Mouse (Mus musculus): ENCODE measurements around the gene Eps8l3. TPM values are rescaled to one million over a fixed set of nuclear protein-coding genes. Genes with fewer than 3 reads are reported as not detected.

Eps8l3 gene
- polyA plus RNA-seq, 1 experiment from 2014 or later = not detected

- Histone ChIP-seq H3K4me2 (replicated peaks) (no peak overlapping the region), H3K27me3 (ENCODE audit: control insufficient read depth, insufficient read depth, low read length) (no peaks in the 10 kb centered on the region), H3K36me3 (replicated peaks; ENCODE audit: control insufficient read depth, insufficient read depth) (no peaks in the 10 kb centered on the region), H3K9me3 (ENCODE audit: control insufficient read depth, low read length) (no peaks in the 10 kb centered on the region), H3K4me1 (replicated peaks; ENCODE audit: control insufficient read depth, insufficient read depth, low read length) (0 out of 2 replicates have a peak, but pooled peaks cover under 1% of the 10 kb centered on the region), H3K9ac (no peak overlapping the region), H3K4me3 (replicated peaks; ENCODE audit: low read length) (no peak overlapping the region), H3K27ac (no peak overlapping the region)
- ATAC-seq (ENCODE audit: low FRiP score) = no peak
- WGBS = 87% methylated on average over 5 of the region's 5 CpGs
- DNase-seq (ENCODE audit: low spot score) = no peak
Measured at GRCm38 (mm10) chr3:107863471-107863870, 13.6 kb upstream of the Eps8l3 start.

GRCm38 (mm10) chr3:107863898-107864603 lies 13.0 kb upstream of the Eps8l3 start:
- peak; percentile 92 for DNase-seq (ENCODE audit: low spot score)
- no peaks in the 10 kb centered on the region for H3K9me3 ChIP-seq (ENCODE audit: control insufficient read depth, low read length)
- H3K4me2 ChIP-seq (replicated peaks) = no peak overlapping the region
- H3K36me3 ChIP-seq (replicated peaks; ENCODE audit: control insufficient read depth, insufficient read depth) = no peaks in the 10 kb centered on the region
- WGBS = 14% methylated on average over 2 of the region's 2 CpGs
- 0 out of 2 replicates have a peak, but pooled peaks cover 6% of the 10 kb centered on the region for H3K4me1 ChIP-seq (replicated peaks; ENCODE audit: control insufficient read depth, insufficient read depth, low read length)
- no peaks in the 10 kb centered on the region for H3K27me3 ChIP-seq (ENCODE audit: control insufficient read depth, insufficient read depth, low read length)
- peak; percentile 77 for ATAC-seq (ENCODE audit: low FRiP score)
- no peak overlapping the region for H3K27ac ChIP-seq
- no peak overlapping the region for H3K9ac ChIP-seq
- H3K4me3 ChIP-seq (replicated peaks; ENCODE audit: low read length) = no peak overlapping the region

- H3K27me3 ChIP-seq (ENCODE audit: control insufficient read depth, insufficient read depth, low read length) = no peaks in the 10 kb centered on the region
- H3K4me2 ChIP-seq (replicated peaks) = no peak overlapping the region
- H3K9me3 ChIP-seq (ENCODE audit: control insufficient read depth, low read length) = no peaks in the 10 kb centered on the region
- H3K36me3 ChIP-seq (replicated peaks; ENCODE audit: control insufficient read depth, insufficient read depth) = no peaks in the 10 kb centered on the region
- 70% methylated on average over 10 of the region's 10 CpGs for WGBS
- no peak for DNase-seq (ENCODE audit: low spot score)
- no peak overlapping the region for H3K9ac ChIP-seq
- no peak for ATAC-seq (ENCODE audit: low FRiP score)
- no peak overlapping the region for H3K4me3 ChIP-seq (replicated peaks; ENCODE audit: low read length)
- 0 out of 2 replicates have a peak, but pooled peaks cover 7% of the 10 kb centered on the region for H3K4me1 ChIP-seq (replicated peaks; ENCODE audit: control insufficient read depth, insufficient read depth, low read length)
- H3K27ac ChIP-seq = no peak overlapping the region
Measured at GRCm38 (mm10) chr3:107865364-107866091, 11.5 kb upstream of the Eps8l3 start.

- Histone ChIP-seq H3K9ac (no peak overlapping the region), H3K27ac (no peak overlapping the region), H3K4me3 (replicated peaks; ENCODE audit: low read length) (no peak overlapping the region), H3K9me3 (ENCODE audit: control insufficient read depth, low read length) (no peaks in the 10 kb centered on the region), H3K36me3 (replicated peaks; ENCODE audit: control insufficient read depth, insufficient read depth) (no peaks in the 10 kb centered on the region), H3K4me2 (replicated peaks) (no peak overlapping the region), H3K27me3 (ENCODE audit: control insufficient read depth, insufficient read depth, low read length) (no peaks in the 10 kb centered on the region), H3K4me1 (replicated peaks; ENCODE audit: control insufficient read depth, insufficient read depth, low read length) (0 out of 2 replicates have a peak, but pooled peaks cover 7% of the 10 kb centered on the region)
- 9% methylated on average over 8 of the region's 8 CpGs for WGBS
- ATAC-seq (ENCODE audit: low FRiP score) = peak; percentile 46
- DNase-seq (ENCODE audit: low spot score) = peak; percentile 90
Measured at GRCm38 (mm10) chr3:107867086-107867485, 9.9 kb upstream of the Eps8l3 start.

GRCm38 (mm10) chr3:107868452-107868851 lies 8.6 kb upstream of the Eps8l3 start:
- Histone ChIP-seq H3K9ac (no peak overlapping the region), H3K4me2 (replicated peaks) (no peak overlapping the region), H3K4me3 (replicated peaks; ENCODE audit: low read length) (no peak overlapping the region), H3K9me3 (ENCODE audit: control insufficient read depth, low read length) (no peaks in the 10 kb centered on the region), H3K36me3 (replicated peaks; ENCODE audit: control insufficient read depth, insufficient read depth) (no peaks in the 10 kb centered on the region), H3K4me1 (replicated peaks; ENCODE audit: control insufficient read depth, insufficient read depth, low read length) (0 out of 2 replicates have a peak, but pooled peaks cover 7% of the 10 kb centered on the region), H3K27ac (no peak overlapping the region), H3K27me3 (ENCODE audit: control insufficient read depth, insufficient read depth, low read length) (no peaks in the 10 kb centered on the region)
- WGBS = 90% methylated on average over 22 of the region's 22 CpGs
- no peak for DNase-seq (ENCODE audit: low spot score)
- no peak for ATAC-seq (ENCODE audit: low FRiP score)

GRCm38 (mm10) chr3:107869097-107869496 lies 7.9 kb upstream of the Eps8l3 start:
- no peak overlapping the region for H3K27ac ChIP-seq
- 19% methylated on average over 7 of the region's 7 CpGs for WGBS
- 0 out of 2 replicates have a peak, but pooled peaks have one; percentile 38 for ATAC-seq (ENCODE audit: low FRiP score)
- no peaks in the 10 kb centered on the region for H3K27me3 ChIP-seq (ENCODE audit: control insufficient read depth, insufficient read depth, low read length)
- no peak overlapping the region for H3K4me3 ChIP-seq (replicated peaks; ENCODE audit: low read length)
- no peak overlapping the region for H3K4me2 ChIP-seq (replicated peaks)
- no peak for DNase-seq (ENCODE audit: low spot score)
- H3K9ac ChIP-seq = no peak overlapping the region
- no peaks in the 10 kb centered on the region for H3K9me3 ChIP-seq (ENCODE audit: control insufficient read depth, low read length)
- 0 out of 2 replicates have a peak, but pooled peaks cover 7% of the 10 kb centered on the region for H3K4me1 ChIP-seq (replicated peaks; ENCODE audit: control insufficient read depth, insufficient read depth, low read length)
- H3K36me3 ChIP-seq (replicated peaks; ENCODE audit: control insufficient read depth, insufficient read depth) = no peaks in the 10 kb centered on the region

GRCm38 (mm10) chr3:107869925-107870324 lies 7.1 kb upstream of the Eps8l3 start:
- Histone ChIP-seq H3K4me1 (replicated peaks; ENCODE audit: control insufficient read depth, insufficient read depth, low read length) (0 out of 2 replicates have a peak, but pooled peaks cover 7% of the 10 kb centered on the region), H3K27me3 (ENCODE audit: control insufficient read depth, insufficient read depth, low read length) (no peaks in the 10 kb centered on the region), H3K9me3 (ENCODE audit: control insufficient read depth, low read length) (no peaks in the 10 kb centered on the region), H3K36me3 (replicated peaks; ENCODE audit: control insufficient read depth, insufficient read depth) (no peaks in the 10 kb centered on the region), H3K4me3 (replicated peaks; ENCODE audit: low read length) (no peak overlapping the region), H3K4me2 (replicated peaks) (no peak overlapping the region), H3K9ac (no peak overlapping the region), H3K27ac (no peak overlapping the region)
- ATAC-seq (ENCODE audit: low FRiP score) = no peak
- no peak for DNase-seq (ENCODE audit: low spot score)
- 69% methylated on average over 4 of the region's 4 CpGs for WGBS

GRCm38 (mm10) chr3:107873335-107874251 lies 3.4 kb upstream of the Eps8l3 start:
- Histone ChIP-seq H3K27ac (no peak overlapping the region), H3K4me1 (replicated peaks; ENCODE audit: control insufficient read depth, insufficient read depth, low read length) (0 out of 2 replicates have a peak, but pooled peaks cover 6% of the 10 kb centered on the region), H3K4me3 (replicated peaks; ENCODE audit: low read length) (no peak overlapping the region), H3K9ac (no peak overlapping the region), H3K36me3 (replicated peaks; ENCODE audit: control insufficient read depth, insufficient read depth) (no peaks in the 10 kb centered on the region), H3K9me3 (ENCODE audit: control insufficient read depth, low read length) (no peaks in the 10 kb centered on the region), H3K4me2 (replicated peaks) (no peak overlapping the region), H3K27me3 (ENCODE audit: control insufficient read depth, insufficient read depth, low read length) (no peaks in the 10 kb centered on the region)
- no peak for ATAC-seq (ENCODE audit: low FRiP score)
- DNase-seq (ENCODE audit: low spot score) = no peak
- 78% methylated on average over 24 of the region's 24 CpGs for WGBS

GRCm38 (mm10) chr3:107875231-107875630 lies 1.8 kb upstream of the Eps8l3 start:
- no peak overlapping the region for H3K9ac ChIP-seq
- no peaks in the 10 kb centered on the region for H3K9me3 ChIP-seq (ENCODE audit: control insufficient read depth, low read length)
- no peak overlapping the region for H3K27ac ChIP-seq
- no peaks in the 10 kb centered on the region for H3K36me3 ChIP-seq (replicated peaks; ENCODE audit: control insufficient read depth, insufficient read depth)
- no peak for DNase-seq (ENCODE audit: low spot score)
- no peak overlapping the region for H3K4me2 ChIP-seq (replicated peaks)
- no peaks in the 10 kb centered on the region for H3K4me1 ChIP-seq (replicated peaks; ENCODE audit: control insufficient read depth, insufficient read depth, low read length)
- no peak overlapping the region for H3K4me3 ChIP-seq (replicated peaks; ENCODE audit: low read length)
- WGBS = 68% methylated on average over 6 of the region's 6 CpGs
- no peak for ATAC-seq (ENCODE audit: low FRiP score)
- no peaks in the 10 kb centered on the region for H3K27me3 ChIP-seq (ENCODE audit: control insufficient read depth, insufficient read depth, low read length)
